1 mouse cellular context compared by ENCODE assay signal in genomic region chr2:34855265-34855664, GRCm38 (mm10).
A peak's percentile ranks its signal among the peaks of the same experiment; 100 is the strongest.
TF ChIP-seq lines count a peak whose summit lies in the region.

No protein-coding gene starts in this region.

TF ChIP-seq in MEL, 35 proteins besides CTCF, POLR2A, EP300 and RAD21:
- TF ChIP-seq USF1 (IDR thresholded peaks at IDR 0.05; ENCODE audit: low read depth, low read length) (no peak), SMC3 (IDR thresholded peaks at IDR 0.05; ENCODE audit: low read depth, low read length) (peak; percentile 26), SIN3A (IDR thresholded peaks at IDR 0.05; ENCODE audit: low read length) (no peak), MAZ (IDR thresholded peaks at IDR 0.05; ENCODE audit: low read depth, low read length) (no peak), MAFK (IDR thresholded peaks at IDR 0.05; ENCODE audit: borderline replicate concordance, low read depth, low read length) (no peak)
